Mouse (Mus musculus) 3134 (cell line): ENCODE data around the gene Mfsd12.

Experiments
- DNase-seq: peaks from one replicate; pipeline ENCODE4 v3.0.0-alpha.2; 2011; ENCODE audit warnings: low spot score; ENCODE audit not compliant: insufficient read length; ENCODE audit errors: extremely low read depth

Mfsd12 gene

GRCm38 (mm10) chr10:81399798-81400308 lies 42.6 kb downstream of the Mfsd12 start:
- no peak for DNase-seq

- no peak for DNase-seq
These were observed 43.3 kb downstream of the Mfsd12 start for GRCm38 (mm10) chr10:81400371-81401204.

GRCm38 (mm10) chr10:81401205-81401520 lies 43.9 kb downstream of the Mfsd12 start:
- no peak for DNase-seq

GRCm38 (mm10) chr10:81401521-81402226 lies 44.4 kb downstream of the Mfsd12 start:
- DNase-seq, result no peak

- DNase-seq, result no peak
These were observed 45.0 kb downstream of the Mfsd12 start for GRCm38 (mm10) chr10:81402227-81402765.

- DNase-seq, result no peak
These were observed 46.2 kb downstream of the Mfsd12 start for GRCm38 (mm10) chr10:81403511-81403910.

- DNase-seq, result no peak
These were observed 46.8 kb downstream of the Mfsd12 start for GRCm38 (mm10) chr10:81404082-81404481.

- DNase-seq, result no peak
These were observed 47.4 kb downstream of the Mfsd12 start for GRCm38 (mm10) chr10:81404720-81405119.

GRCm38 (mm10) chr10:81405588-81406201 lies 48.4 kb downstream of the Mfsd12 start:
- peak; percentile 42 for DNase-seq

- no peak for DNase-seq
These were observed 49.5 kb downstream of the Mfsd12 start for GRCm38 (mm10) chr10:81406504-81407440.

- DNase-seq, result peak; percentile 88
These were observed 50.5 kb downstream of the Mfsd12 start for GRCm38 (mm10) chr10:81407539-81408423.

- no peak for DNase-seq
These were observed 51.1 kb downstream of the Mfsd12 start for GRCm38 (mm10) chr10:81408424-81408729.

GRCm38 (mm10) chr10:81408871-81409291 lies 51.6 kb downstream of the Mfsd12 start:
- DNase-seq, result peak; percentile 88

- DNase-seq, result peak; percentile 64
These were observed 52.0 kb downstream of the Mfsd12 start for GRCm38 (mm10) chr10:81409330-81409729.

GRCm38 (mm10) chr10:81410350-81410749 lies 53.1 kb downstream of the Mfsd12 start:
- peak; percentile 59 for DNase-seq

- no peak for DNase-seq
These were observed 53.7 kb downstream of the Mfsd12 start for GRCm38 (mm10) chr10:81410981-81411380.

GRCm38 (mm10) chr10:81411471-81412400 lies 54.4 kb downstream of the Mfsd12 start:
- peak; percentile 97 for DNase-seq
